Mouse (Mus musculus): ENCODE measurements around the gene Timm23. TPM values are rescaled to one million over a fixed set of nuclear protein-coding genes. Genes with fewer than 3 reads are reported as not detected.

The Timm23 gene
- polyA plus RNA-seq, 1 experiment from 2014 or later, result 283 TPM

- no peak for DNase-seq (ENCODE audit: low spot score, missing footprints)
- H3K27ac ChIP-seq (ENCODE audit: low read depth, low read length), result no peak overlapping the region; the same call in 1 of the 2 replicates
These were observed 41.1 kb downstream of the Timm23 start for GRCm38 (mm10) chr14:32160563-32160962.

GRCm38 (mm10) chr14:32159690-32160246 lies 41.9 kb downstream of the Timm23 start, which contains the start of gene Ncoa4:
Gene Ncoa4 (plus strand): TSS chr14:32159865.
- Histone ChIP-seq H3K27ac (ENCODE audit: low read depth, low read length) (peak within 1 kb of the TSS; percentile 37), H3K4me3 (ENCODE audit: low read depth, low read length) (peak within 1 kb of the TSS; percentile 69), H3K9me3 (ENCODE audit: control insufficient read depth, low read length) (no peaks in the 10 kb centered on the region), H3K4me1 (ENCODE audit: control insufficient read depth, insufficient read depth, low read length) (peaks cover 9% of the 10 kb centered on the region), H3K36me3 (ENCODE audit: control insufficient read depth, insufficient read depth, low read length) (no peaks in the 10 kb centered on the region), H3K4me2 (peak within 1 kb of the TSS; percentile 95), H3K27me3 (ENCODE audit: control insufficient read depth, insufficient read depth, low read length) (no peaks in the 10 kb centered on the region), H3K9ac (ENCODE audit: low read length) (peak within 1 kb of the TSS; percentile 79)
- ATAC-seq (ENCODE audit: low FRiP score) (peak; percentile 98), DNase-seq (ENCODE audit: low spot score, missing footprints) (peak; percentile 100)
- under 1% methylated on average over 40 of the region's 40 CpGs for WGBS

More at GRCm38 (mm10) chr14:32160563-32160962, 41.1 kb downstream of the Timm23 start:
- Histone ChIP-seq H3K9ac (ENCODE audit: low read length) (peak overlapping the region; percentile 79), H3K27me3 (ENCODE audit: control insufficient read depth, insufficient read depth, low read length) (no peaks in the 10 kb centered on the region), H3K36me3 (ENCODE audit: control insufficient read depth, insufficient read depth, low read length) (no peaks in the 10 kb centered on the region), H3K4me2 (peak overlapping the region; percentile 95), H3K4me3 (ENCODE audit: low read depth, low read length) (peak overlapping the region; percentile 69), H3K4me1 (ENCODE audit: control insufficient read depth, insufficient read depth, low read length) (peaks cover 15% of the 10 kb centered on the region), H3K9me3 (ENCODE audit: control insufficient read depth, low read length) (no peaks in the 10 kb centered on the region)
- 38% methylated on average over 7 of the region's 7 CpGs for WGBS
- ATAC-seq (ENCODE audit: low FRiP score), result no peak

GRCm38 (mm10) chr14:32159150-32159670 lies 42.5 kb downstream of the Timm23 start:
- H3K4me3 ChIP-seq (ENCODE audit: low read depth, low read length), result peak overlapping the region; percentile 69
- H3K27me3 ChIP-seq (ENCODE audit: control insufficient read depth, insufficient read depth, low read length), result no peaks in the 10 kb centered on the region
- H3K36me3 ChIP-seq (ENCODE audit: control insufficient read depth, insufficient read depth, low read length), result no peaks in the 10 kb centered on the region
- H3K4me2 ChIP-seq, result peak overlapping the region; percentile 95
- H3K4me1 ChIP-seq (ENCODE audit: control insufficient read depth, insufficient read depth, low read length), result peaks cover 9% of the 10 kb centered on the region
- H3K9ac ChIP-seq (ENCODE audit: low read length), result peak overlapping the region; percentile 79
- H3K9me3 ChIP-seq (ENCODE audit: control insufficient read depth, low read length), result no peaks in the 10 kb centered on the region
- H3K27ac ChIP-seq (ENCODE audit: low read depth, low read length), result no peak overlapping the region; the same call in 1 of the 2 replicates
- peak; percentile 74 for ATAC-seq (ENCODE audit: low FRiP score)
- 37% methylated on average over 4 of the region's 4 CpGs for WGBS
- peak; percentile 81 for DNase-seq (ENCODE audit: low spot score, missing footprints)

GRCm38 (mm10) chr14:32154758-32155157 lies 46.9 kb downstream of the Timm23 start:
- no peaks in the 10 kb centered on the region for H3K27me3 ChIP-seq (ENCODE audit: control insufficient read depth, insufficient read depth, low read length)
- ATAC-seq (ENCODE audit: low FRiP score) (no peak), DNase-seq (ENCODE audit: low spot score, missing footprints) (no peak)
- H3K4me3 ChIP-seq (ENCODE audit: low read depth, low read length), result no peak overlapping the region
- no peaks in the 10 kb centered on the region for H3K36me3 ChIP-seq (ENCODE audit: control insufficient read depth, insufficient read depth, low read length)
- H3K9ac ChIP-seq (ENCODE audit: low read length), result no peak overlapping the region
- no peak overlapping the region for H3K4me2 ChIP-seq
- H3K27ac ChIP-seq (ENCODE audit: low read depth, low read length), result no peak overlapping the region
- H3K9me3 ChIP-seq (ENCODE audit: control insufficient read depth, low read length), result no peaks in the 10 kb centered on the region
- H3K4me1 ChIP-seq (ENCODE audit: control insufficient read depth, insufficient read depth, low read length), result no peaks in the 10 kb centered on the region
- 87% methylated on average over 6 of the region's 6 CpGs for WGBS

GRCm38 (mm10) chr14:32153156-32153555 lies 48.5 kb downstream of the Timm23 start:
- Histone ChIP-seq H3K4me2 (no peak overlapping the region), H3K9me3 (ENCODE audit: control insufficient read depth, low read length) (no peaks in the 10 kb centered on the region; the same call in 1 of the 2 replicates), H3K27ac (ENCODE audit: low read depth, low read length) (no peak overlapping the region), H3K4me3 (ENCODE audit: low read depth, low read length) (no peak overlapping the region), H3K4me1 (ENCODE audit: control insufficient read depth, insufficient read depth, low read length) (no peaks in the 10 kb centered on the region), H3K27me3 (ENCODE audit: control insufficient read depth, insufficient read depth, low read length) (no peaks in the 10 kb centered on the region), H3K36me3 (ENCODE audit: control insufficient read depth, insufficient read depth, low read length) (no peaks in the 10 kb centered on the region), H3K9ac (ENCODE audit: low read length) (no peak overlapping the region)
- no peak for ATAC-seq (ENCODE audit: low FRiP score)
- no peak for DNase-seq (ENCODE audit: low spot score, missing footprints)
- 94% methylated on average over 2 of the region's 2 CpGs for WGBS

GRCm38 (mm10) chr14:32152243-32152965 lies 49.3 kb downstream of the Timm23 start:
- 92% methylated on average over 18 of the region's 18 CpGs for WGBS
- Histone ChIP-seq H3K4me3 (ENCODE audit: low read depth, low read length) (no peak overlapping the region), H3K9ac (ENCODE audit: low read length) (no peak overlapping the region), H3K36me3 (ENCODE audit: control insufficient read depth, insufficient read depth, low read length) (no peaks in the 10 kb centered on the region), H3K4me2 (no peak overlapping the region), H3K9me3 (ENCODE audit: control insufficient read depth, low read length) (peaks cover 3% of the 10 kb centered on the region; the same call in 1 of the 2 replicates), H3K27ac (ENCODE audit: low read depth, low read length) (no peak overlapping the region), H3K4me1 (ENCODE audit: control insufficient read depth, insufficient read depth, low read length) (no peaks in the 10 kb centered on the region), H3K27me3 (ENCODE audit: control insufficient read depth, insufficient read depth, low read length) (no peaks in the 10 kb centered on the region)
- no peak for DNase-seq (ENCODE audit: low spot score, missing footprints)
- no peak for ATAC-seq (ENCODE audit: low FRiP score)

GRCm38 (mm10) chr14:32150872-32151271 lies 50.8 kb downstream of the Timm23 start:
- Histone ChIP-seq H3K9ac (ENCODE audit: low read length) (no peak overlapping the region), H3K4me1 (ENCODE audit: control insufficient read depth, insufficient read depth, low read length) (no peaks in the 10 kb centered on the region), H3K27ac (ENCODE audit: low read depth, low read length) (no peak overlapping the region), H3K36me3 (ENCODE audit: control insufficient read depth, insufficient read depth, low read length) (no peaks in the 10 kb centered on the region), H3K9me3 (ENCODE audit: control insufficient read depth, low read length) (peaks cover 3% of the 10 kb centered on the region; the same call in 1 of the 2 replicates), H3K4me2 (no peak overlapping the region), H3K27me3 (ENCODE audit: control insufficient read depth, insufficient read depth, low read length) (no peaks in the 10 kb centered on the region), H3K4me3 (ENCODE audit: low read depth, low read length) (no peak overlapping the region)
- DNase-seq (ENCODE audit: low spot score, missing footprints), result no peak
- WGBS, result 86% methylated on average over 2 of the region's 2 CpGs
- ATAC-seq (ENCODE audit: low FRiP score), result no peak

- H3K27ac ChIP-seq (ENCODE audit: low read depth, low read length), result no peak overlapping the region
- peaks cover 3% of the 10 kb centered on the region; the same call in 1 of the 2 replicates for H3K9me3 ChIP-seq (ENCODE audit: control insufficient read depth, low read length)
- H3K4me2 ChIP-seq, result no peak overlapping the region
- H3K27me3 ChIP-seq (ENCODE audit: control insufficient read depth, insufficient read depth, low read length), result no peaks in the 10 kb centered on the region
- H3K4me3 ChIP-seq (ENCODE audit: low read depth, low read length), result no peak overlapping the region
- no peaks in the 10 kb centered on the region for H3K36me3 ChIP-seq (ENCODE audit: control insufficient read depth, insufficient read depth, low read length)
- H3K9ac ChIP-seq (ENCODE audit: low read length), result no peak overlapping the region
- DNase-seq (ENCODE audit: low spot score, missing footprints) (no peak), ATAC-seq (ENCODE audit: low FRiP score) (no peak)
- no peaks in the 10 kb centered on the region for H3K4me1 ChIP-seq (ENCODE audit: control insufficient read depth, insufficient read depth, low read length)
- WGBS, result 51% methylated on average over 2 of the region's 2 CpGs
These were observed 55.1 kb downstream of the Timm23 start for GRCm38 (mm10) chr14:32146578-32146977.

Measured in midbrain, embryonic 11.5 days (tissue).